Mouse (Mus musculus) T-helper 17 cell (primary cell): ENCODE measurements around the gene Cherp.

ENCODE experiments used
- in situ Hi-C, 2 experiments: fragments of 300-600 bp; cut with MboI, MseI; formaldehyde crosslinking; loops; 1 replicate in 1 of 2; 2 replicates in 1 of 2; pipeline ENCODE4 v1.15.1; 2025; ENCODE audit warnings: high pct_unique_total_duplicates in 2 of 2

Gene Cherp

DNA sequence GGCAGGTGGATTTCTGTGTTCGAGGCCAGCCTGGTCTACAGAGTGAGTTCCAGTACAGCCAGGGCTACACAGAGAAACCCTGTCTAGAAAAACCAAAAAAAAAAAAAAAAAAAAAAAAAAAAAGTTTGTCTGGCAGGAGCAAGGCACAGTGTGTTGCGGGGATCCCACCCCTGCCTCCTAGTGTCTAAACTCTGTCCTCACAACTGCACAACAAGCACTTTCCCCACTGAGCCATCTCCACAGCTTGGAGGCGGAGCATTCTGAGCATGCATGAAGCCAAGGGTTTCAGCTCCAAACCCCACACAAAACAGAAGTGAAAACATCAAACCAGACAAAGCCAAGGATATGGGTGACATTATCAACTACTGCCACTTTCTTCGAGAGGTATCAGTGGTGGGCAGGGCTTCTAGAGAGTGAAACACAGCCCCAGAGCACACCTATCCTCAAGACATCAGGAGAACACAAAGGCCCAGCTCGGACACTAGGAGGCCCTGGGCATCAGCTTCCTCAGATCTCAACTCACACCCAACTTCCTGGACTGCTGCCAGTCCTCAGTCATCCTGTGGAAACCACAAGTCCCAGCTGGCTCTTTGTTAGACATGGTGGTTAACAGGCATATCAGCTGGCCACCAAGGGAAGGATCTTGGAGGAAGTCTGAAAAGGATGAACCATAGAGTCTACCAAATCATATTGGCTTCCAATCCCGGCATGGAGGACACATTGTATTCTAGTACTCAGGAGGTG, 10.6 kb upstream of the Cherp start:
- in situ Hi-C loops = no loop called here

- in situ Hi-C loops = loop anchor here in 1 of 2 experiments (10.0 kb wide), 1 partner anchor 884 kb away; the partner anchor contains the start of gene Large1
These were observed 4.3 kb downstream of the Cherp start for GRCm38 (mm10) chr8:72470684-72471083.

DNA sequence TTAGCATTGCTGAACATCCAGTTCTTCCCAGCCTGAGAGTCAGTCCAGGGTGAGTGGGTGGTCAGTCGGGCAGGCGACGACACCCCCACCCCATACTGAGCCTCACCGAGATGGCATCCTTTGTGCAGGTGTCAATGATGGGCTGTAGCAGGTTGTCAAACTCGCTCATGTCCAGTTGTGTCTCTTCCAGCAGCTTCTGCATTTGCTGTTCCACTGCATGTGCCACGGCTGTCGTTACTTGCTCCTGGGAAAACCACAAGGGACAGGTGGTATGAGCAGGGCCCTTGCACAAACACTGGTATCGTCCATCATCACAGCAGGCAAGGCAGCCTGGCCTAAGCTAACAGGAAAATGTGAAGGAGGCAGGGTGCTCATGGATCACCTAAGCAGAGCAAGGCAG, 5.0 kb downstream of the Cherp start:
- in situ Hi-C loops = loop anchor here in 1 of 2 experiments (10.0 kb wide), 1 partner anchor 885 kb away; the partner anchor contains the start of gene Large1

DNA sequence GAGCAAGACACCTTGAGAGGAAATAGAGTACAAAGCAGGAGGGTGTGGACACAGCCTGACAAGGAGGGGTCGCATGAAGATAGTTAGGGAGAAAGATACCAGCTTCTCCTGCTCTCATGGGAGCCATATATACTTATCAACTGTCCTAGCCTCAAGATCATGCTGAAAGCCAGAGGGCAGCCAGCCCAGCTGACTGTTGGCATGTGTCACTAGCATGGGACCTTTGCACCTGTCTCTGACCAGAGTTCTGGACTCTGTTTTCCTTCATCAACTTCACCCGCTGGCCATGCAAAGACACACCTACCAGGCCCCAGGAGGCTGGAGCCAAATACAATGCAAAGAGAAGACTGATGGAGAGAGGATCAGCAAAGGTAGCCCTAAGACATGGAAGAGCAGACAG, 5.8 kb downstream of the Cherp start:
- in situ Hi-C loops = no loop called here

DNA sequence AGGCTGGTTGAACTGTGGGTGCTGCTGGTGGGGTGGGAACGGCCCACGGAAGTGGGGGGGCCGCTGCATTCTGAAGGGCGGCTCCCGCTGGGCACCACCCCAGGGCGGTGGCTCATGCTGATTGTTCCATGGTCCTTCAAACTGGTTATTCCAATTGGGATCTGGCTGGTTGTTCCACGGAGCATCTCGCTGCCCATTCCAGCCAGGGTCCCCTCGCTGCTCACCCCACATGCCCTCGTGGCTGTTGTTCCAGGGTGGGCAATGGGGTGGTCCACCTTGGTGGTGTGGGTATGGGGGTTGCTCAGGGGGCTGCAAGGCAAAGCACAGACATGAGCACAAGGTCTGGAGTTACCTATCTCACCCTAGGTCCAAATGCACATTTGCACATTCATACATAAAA, 10.8 kb downstream of the Cherp start:
- in situ Hi-C loops = no loop called here

- in situ Hi-C loops = no loop called here
These were observed 15.0 kb downstream of the Cherp start for GRCm38 (mm10) chr8:72459881-72460533.

- in situ Hi-C loops = no loop called here
These were observed 16.6 kb downstream of the Cherp start for GRCm38 (mm10) chr8:72458457-72458856.

GRCm38 (mm10) chr8:72457806-72458205, 17.2 kb downstream of the Cherp start:
- in situ Hi-C loops = no loop called here

DNA sequence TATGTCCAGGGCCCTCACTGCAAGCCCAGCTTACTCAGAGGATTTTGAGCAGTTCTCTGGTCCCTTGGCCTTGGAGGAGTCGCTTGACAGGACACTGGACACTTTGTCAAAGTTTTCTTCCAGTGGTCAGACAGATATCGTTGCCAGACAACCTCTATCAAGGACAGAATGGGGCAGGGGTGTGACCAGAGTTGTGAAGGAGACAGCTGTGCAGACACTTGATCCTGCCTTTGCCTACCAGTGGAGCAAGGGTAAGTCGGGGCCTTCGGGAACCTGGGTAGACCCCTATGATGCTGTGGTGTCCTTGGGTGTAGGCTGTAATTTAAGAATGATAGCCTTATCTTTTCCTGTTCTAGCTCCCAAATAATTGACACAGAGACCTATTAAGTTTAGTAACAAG, 19.7 kb downstream of the Cherp start:
- in situ Hi-C loops = no loop called here

- in situ Hi-C loops = no loop called here
These were observed 21.1 kb downstream of the Cherp start for GRCm38 (mm10) chr8:72453904-72454303.

- in situ Hi-C loops = no loop called here
These were observed 23.5 kb downstream of the Cherp start for GRCm38 (mm10) chr8:72451516-72451915.

GRCm38 (mm10) chr8:72445071-72445470, 30.0 kb downstream of the Cherp start:
- in situ Hi-C loops = no loop called here

- in situ Hi-C loops = no loop called here
These were observed 31.1 kb downstream of the Cherp start for GRCm38 (mm10) chr8:72443994-72444350.

- in situ Hi-C loops = no loop called here
These were observed 31.6 kb downstream of the Cherp start, which contains the start of the genes Calr3 and 1700030K09Rik for GRCm38 (mm10) chr8:72443338-72443993. Gene Calr3, minus strand, starts transcription at chr8:72443870. Gene 1700030K09Rik, plus strand, starts transcription at chr8:72443880.

DNA sequence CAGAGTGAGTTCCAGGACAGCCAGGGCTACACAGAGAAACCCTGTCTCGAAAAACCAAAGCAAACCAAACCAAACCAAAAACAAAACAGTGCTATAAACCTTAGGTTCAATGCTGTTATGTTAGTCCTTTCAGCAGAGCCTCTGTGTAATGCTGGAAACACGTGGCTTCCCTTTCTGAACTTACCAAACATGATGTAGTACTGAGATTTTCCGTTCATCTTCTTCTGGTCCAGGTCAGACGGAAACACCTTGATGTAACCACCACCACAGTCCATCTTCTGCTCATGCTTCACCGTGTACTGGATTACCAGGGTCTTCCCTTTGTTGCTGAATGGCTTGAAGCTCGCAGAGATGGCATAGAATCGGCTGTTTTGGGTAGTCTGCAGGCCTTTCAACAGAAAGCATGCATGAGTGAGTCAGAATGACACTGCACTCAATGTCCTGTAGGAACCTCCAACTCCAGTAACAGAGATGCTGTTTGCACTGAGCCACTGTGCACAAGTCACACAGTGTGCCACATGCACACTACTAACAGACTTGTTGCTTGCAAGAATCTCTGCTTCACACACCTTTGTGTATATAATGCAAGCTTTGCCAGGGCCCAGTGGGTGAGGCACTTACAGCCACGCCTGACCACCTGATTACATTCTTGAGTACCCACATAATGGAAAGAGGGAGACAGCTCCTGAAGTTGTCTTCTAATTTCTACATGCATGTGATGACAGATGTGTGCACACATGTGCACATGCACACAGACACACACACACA, 36.6 kb downstream of the Cherp start:
- in situ Hi-C loops = no loop called here

GRCm38 (mm10) chr8:72434952-72435351, 40.1 kb downstream of the Cherp start:
- in situ Hi-C loops = no loop called here

DNA sequence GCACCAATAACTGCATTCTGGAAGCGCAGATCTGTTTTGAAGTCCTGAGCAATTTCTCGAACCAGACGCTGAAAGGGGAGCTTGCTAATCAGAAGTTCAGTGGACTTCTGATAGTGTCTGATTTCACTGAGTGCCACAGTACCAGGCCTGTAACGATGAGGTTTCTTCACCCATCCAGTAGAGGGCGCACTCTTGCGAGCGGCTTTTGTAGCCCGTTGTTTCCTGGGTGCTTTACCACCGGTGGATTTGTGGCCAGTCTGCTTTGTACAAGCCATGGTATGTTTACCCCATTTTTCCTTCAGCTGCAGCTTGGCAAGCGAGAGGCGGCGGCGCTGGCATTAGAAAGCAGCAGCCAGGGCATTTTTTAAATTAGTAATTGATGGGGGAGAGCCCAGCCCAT, 45.4 kb downstream of the Cherp start:
- in situ Hi-C loops = no loop called here

GRCm38 (mm10) chr8:72422926-72423325, 52.1 kb downstream of the Cherp start:
- in situ Hi-C loops = no loop called here

GRCm38 (mm10) chr8:72421362-72422335, 53.4 kb downstream of the Cherp start, which contains the start of gene Eps15l1:
Gene Eps15l1, minus strand, starts transcription at chr8:72421460.
- in situ Hi-C loops = no loop called here

DNA sequence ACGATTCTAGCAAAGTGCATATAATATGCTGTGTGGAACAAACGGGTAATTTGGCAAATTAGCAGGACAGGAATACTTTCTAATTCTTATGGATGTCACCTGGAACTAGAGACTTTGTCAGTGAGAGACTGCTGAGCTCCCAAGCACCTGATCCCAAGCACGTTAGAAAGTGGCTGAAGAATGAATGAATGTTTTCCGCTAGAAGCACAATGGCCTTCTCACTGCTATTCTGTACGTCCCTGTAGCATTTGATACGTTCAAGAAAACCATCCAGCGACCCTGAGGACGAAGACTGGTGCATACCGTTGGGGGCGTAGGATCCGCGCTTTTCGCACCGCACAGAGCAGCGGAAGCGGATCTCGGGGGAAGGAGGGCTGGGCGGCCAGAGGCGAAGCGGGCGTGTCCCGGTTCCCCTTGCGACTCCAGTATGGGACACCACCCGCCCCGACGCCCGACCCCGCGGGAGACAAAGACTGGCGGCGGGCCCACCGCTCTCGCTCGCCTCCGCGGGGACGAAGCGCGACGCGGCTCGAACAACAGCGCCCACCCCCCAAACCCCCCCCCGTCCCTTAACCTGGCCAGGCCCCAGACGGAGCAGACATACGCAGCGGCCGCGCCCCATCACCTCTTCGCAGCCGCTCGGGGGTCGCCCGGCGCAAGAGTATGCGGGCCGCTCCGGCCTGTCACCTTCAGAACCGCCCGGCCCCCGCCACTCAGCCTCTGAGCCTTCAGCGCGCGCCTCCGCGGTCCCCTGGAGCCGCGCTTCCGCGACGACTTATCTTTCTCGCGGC, 54.3 kb downstream of the Cherp start:
- in situ Hi-C loops = no loop called here
